Mouse (Mus musculus) heart, embryonic 11.5 days (tissue): ENCODE results near the gene Slc1a5. TPM values are rescaled to one million over a fixed set of nuclear protein-coding genes. Genes with fewer than 3 reads are reported as not detected.

ENCODE experiments used
- ATAC-seq: fragments of 200-750 bp; cut with Nextera tagmentation; replicated peaks from 2 replicates; pipeline ENCODE4 v1.8.0; 2017; ENCODE audit warnings: moderate library complexity; ENCODE audit not compliant: insufficient number of reproducible peaks, low FRiP score, low TSS enrichment
- H3K27ac ChIP-seq: fragments of 300-500 bp; sonication (generic); 2 replicates; pipeline ENCODE4 v1.5.1; 2014; ENCODE audit warnings: mild to moderate bottlenecking, low read depth, low read length
- H3K27me3 ChIP-seq: fragments of 300-500 bp; sonication (generic); 2 replicates; pipeline ENCODE4 v1.6.1; 2014; ENCODE audit warnings: mild to moderate bottlenecking, low read length, mixed read lengths; ENCODE audit not compliant: control insufficient read depth, insufficient read depth
- H3K36me3 ChIP-seq: fragments of 300-500 bp; sonication (generic); 2 replicates; pipeline ENCODE4 v1.6.1; 2014; ENCODE audit warnings: mild to moderate bottlenecking, low read length, moderate library complexity, mixed read lengths; ENCODE audit not compliant: control insufficient read depth, insufficient read depth
- H3K4me1 ChIP-seq: fragments of 300-500 bp; sonication (generic); 2 replicates; pipeline ENCODE4 v1.6.1; 2014; ENCODE audit warnings: low read length; ENCODE audit not compliant: control insufficient read depth, insufficient read depth
- H3K4me2 ChIP-seq: fragments of 300-500 bp; sonication (generic); 2 replicates; pipeline ENCODE4 v1.6.1; 2014; ENCODE audit warnings: mild to moderate bottlenecking, moderate library complexity
- H3K4me3 ChIP-seq: fragments of 300-500 bp; sonication (generic); 2 replicates; pipeline ENCODE4 v1.5.1; 2014; ENCODE audit warnings: low read depth, low read length
- H3K9ac ChIP-seq: fragments of 300-500 bp; sonication (generic); 2 replicates; pipeline ENCODE4 v1.6.1; 2014; ENCODE audit warnings: mild to moderate bottlenecking, low read depth, low read length, moderate library complexity
- H3K9me3 ChIP-seq: fragments of 300-500 bp; sonication (generic); replicated peaks from 2 replicates; pipeline ENCODE4 v1.6.1; 2016; ENCODE audit warnings: low read length; ENCODE audit not compliant: control insufficient read depth
- WGBS: fragments of 180-500 bp; shearing (Covaris S2); extraction: QIAGEN DNeasy Blood & Tissue Kit; methylation state at CpG from one replicate; pipeline ENCODE4 v1.1.7; 2014; ENCODE audit not compliant: insufficient replicate concordance; 5-methylcytosine and 5-hydroxymethylcytosine counted together
- polyA plus RNA-seq: library from polyadenylated mRNA; unstranded; fragments of >200 nt; fragmentation: Nextera tagmentation; extraction: Ambion mirVana; gene quantifications from 2 replicates; pipeline ENCODE4 v1.2.1, GENCODE M21; 2014

The Slc1a5 gene
- polyA plus RNA-seq, 1 experiment from 2014 or later = 30.1 TPM

DNA sequence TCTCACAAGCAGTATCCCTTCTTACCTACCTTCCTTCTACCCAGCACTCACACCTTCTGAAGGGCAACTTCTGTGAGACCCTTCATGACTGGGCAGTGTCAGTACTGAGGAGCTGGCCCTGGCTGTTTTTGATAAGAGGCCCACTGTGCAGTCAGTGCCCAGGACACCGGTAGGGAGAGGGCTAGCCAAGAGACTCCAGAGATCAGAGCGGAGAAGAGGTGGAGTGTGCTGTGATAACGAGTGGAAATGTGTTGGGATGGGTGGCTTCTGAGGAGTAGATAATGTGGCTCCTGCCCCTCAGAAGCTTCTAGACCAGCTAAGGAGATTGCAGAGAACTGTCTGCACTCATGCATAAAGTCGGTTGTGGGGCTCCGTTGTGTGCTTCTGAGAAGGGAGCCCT, 38.7 kb downstream of the Slc1a5 start:
- peak; percentile 13; the same call in 1 of the 2 replicates for ATAC-seq
- Histone ChIP-seq H3K9me3 (no peaks in the 10 kb centered on the region), H3K4me3 (no peak overlapping the region), H3K4me1 (peaks cover 68% of the 10 kb centered on the region), H3K27ac (no peak overlapping the region), H3K27me3 (no peaks in the 10 kb centered on the region), H3K9ac (peak overlapping the region; percentile 31; the same call in 1 of the 2 replicates), H3K36me3 (peaks cover 6% of the 10 kb centered on the region), H3K4me2 (peak overlapping the region; percentile 38)
- 42% methylated on average over 5 of the region's 5 CpGs for WGBS

- WGBS = 66% methylated on average over 5 of the region's 5 CpGs
- Histone ChIP-seq H3K9ac (peak overlapping the region; percentile 31), H3K27ac (0 out of 2 replicates have a peak overlapping the region, but pooled peaks have one; percentile 10), H3K9me3 (no peaks in the 10 kb centered on the region), H3K4me3 (no peak overlapping the region), H3K4me2 (peak overlapping the region; percentile 38), H3K27me3 (no peaks in the 10 kb centered on the region), H3K4me1 (peaks cover 68% of the 10 kb centered on the region), H3K36me3 (peaks cover 10% of the 10 kb centered on the region)
- ATAC-seq = no peak
Measured at GRCm38 (mm10) chr7:16820271-16820763, 39.2 kb downstream of the Slc1a5 start.

DNA sequence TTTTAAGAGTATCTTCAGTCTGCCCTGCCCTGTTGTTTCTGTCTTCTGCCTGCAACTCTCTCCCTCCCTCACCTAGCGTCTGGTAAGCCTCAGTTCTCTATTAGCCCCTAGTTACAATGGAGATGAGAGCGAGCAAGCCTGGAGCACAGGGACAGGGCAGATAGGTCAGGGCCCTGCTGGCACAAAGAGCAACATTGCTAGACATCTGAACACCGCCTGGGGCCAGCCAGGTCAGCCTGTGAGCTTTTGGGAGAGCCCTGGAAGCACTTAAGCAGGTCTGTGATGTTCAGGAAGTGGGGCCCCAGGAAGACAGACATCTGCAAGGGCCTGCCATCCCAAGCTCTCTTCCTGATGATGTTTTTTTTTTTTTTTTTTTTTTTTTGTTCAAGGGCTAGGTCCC, 40.0 kb downstream of the Slc1a5 start:
- Histone ChIP-seq H3K27me3 (no peaks in the 10 kb centered on the region), H3K27ac (no peak overlapping the region), H3K4me2 (peak overlapping the region; percentile 29), H3K9ac (peak overlapping the region; percentile 46; the same call in 1 of the 2 replicates), H3K36me3 (peaks cover 10% of the 10 kb centered on the region), H3K9me3 (no peaks in the 10 kb centered on the region), H3K4me3 (no peak overlapping the region), H3K4me1 (peaks cover 64% of the 10 kb centered on the region)
- ATAC-seq = no peak
- WGBS = 37% methylated on average over 3 of the region's 3 CpGs

GRCm38 (mm10) chr7:16821669-16822101, 40.5 kb downstream of the Slc1a5 start:
- 71% methylated on average over 4 of the region's 4 CpGs for WGBS

GRCm38 (mm10) chr7:16823734-16824133, 42.6 kb downstream of the Slc1a5 start:
- no peak overlapping the region for H3K9ac ChIP-seq
- H3K4me2 ChIP-seq = no peak overlapping the region
- WGBS = 45% methylated on average over 5 of the region's 5 CpGs
- H3K27ac ChIP-seq = 0 out of 2 replicates have a peak overlapping the region, but pooled peaks have one; percentile 16
- no peaks in the 10 kb centered on the region for H3K27me3 ChIP-seq
- peaks cover 19% of the 10 kb centered on the region for H3K36me3 ChIP-seq
- peaks cover 54% of the 10 kb centered on the region for H3K4me1 ChIP-seq
- H3K9me3 ChIP-seq = no peaks in the 10 kb centered on the region
- ATAC-seq = no peak
- no peak overlapping the region for H3K4me3 ChIP-seq

More at GRCm38 (mm10) chr7:16821669-16822101, 40.5 kb downstream of the Slc1a5 start:
- no peaks in the 10 kb centered on the region for H3K27me3 ChIP-seq
- peaks cover 15% of the 10 kb centered on the region for H3K36me3 ChIP-seq
- H3K4me3 ChIP-seq = no peak overlapping the region
- no peak overlapping the region for H3K27ac ChIP-seq
- peak overlapping the region; percentile 28; the same call in 1 of the 2 replicates for H3K9ac ChIP-seq
- no peak for ATAC-seq
- H3K4me2 ChIP-seq = no peak overlapping the region
- peaks cover 70% of the 10 kb centered on the region for H3K4me1 ChIP-seq
- H3K9me3 ChIP-seq = no peaks in the 10 kb centered on the region

DNA sequence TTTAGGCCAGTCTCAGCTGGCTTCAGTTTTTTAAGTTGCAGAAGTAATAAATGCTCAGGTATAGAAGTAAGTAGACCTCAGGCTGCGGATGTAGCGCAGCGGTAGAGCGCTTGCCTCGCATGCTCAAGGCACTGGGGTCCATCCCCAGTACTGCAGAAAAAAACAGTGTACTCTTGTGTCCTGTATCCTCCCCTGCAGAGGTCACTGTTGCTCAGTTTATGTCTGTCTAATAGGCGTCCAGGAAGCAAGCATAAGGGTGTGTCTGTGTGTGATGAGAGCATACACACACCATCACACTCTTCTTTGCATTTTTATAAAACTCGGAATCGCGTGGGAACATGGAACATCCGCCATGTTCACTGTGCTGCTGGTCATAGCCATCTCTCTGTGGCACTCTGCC, 44.6 kb downstream of the Slc1a5 start:
- H3K27ac ChIP-seq = no peak overlapping the region
- no peak overlapping the region for H3K4me2 ChIP-seq
- 83% methylated on average over 10 of the region's 10 CpGs for WGBS
- peaks cover 35% of the 10 kb centered on the region for H3K4me1 ChIP-seq
- H3K9me3 ChIP-seq = no peaks in the 10 kb centered on the region
- H3K27me3 ChIP-seq = no peaks in the 10 kb centered on the region
- no peak overlapping the region for H3K9ac ChIP-seq
- peaks cover 34% of the 10 kb centered on the region for H3K36me3 ChIP-seq
- ATAC-seq = no peak
- no peak overlapping the region for H3K4me3 ChIP-seq

DNA sequence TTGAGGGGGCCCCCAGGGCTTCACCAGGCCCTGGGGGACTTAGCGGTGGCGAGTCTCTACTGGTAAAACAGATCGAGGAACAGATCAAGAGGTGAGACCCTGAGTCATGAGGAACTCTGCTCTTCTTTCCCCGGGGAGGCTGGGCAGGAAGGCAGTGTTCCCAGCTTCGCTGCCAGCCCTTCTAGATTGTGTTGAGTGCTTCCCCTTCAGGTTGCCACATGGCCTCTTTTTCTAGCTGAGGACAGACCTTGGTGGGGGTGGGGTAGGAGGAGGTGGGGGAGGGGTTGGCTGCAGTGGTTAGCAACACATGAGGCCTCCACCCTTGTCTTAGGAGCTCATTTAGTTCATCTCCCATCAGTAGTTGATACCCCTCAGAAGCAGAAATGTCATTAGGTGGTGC, 45.4 kb downstream of the Slc1a5 start:
- H3K9ac ChIP-seq = no peak overlapping the region
- no peak overlapping the region for H3K4me3 ChIP-seq
- 66% methylated on average over 5 of the region's 5 CpGs for WGBS
- H3K4me2 ChIP-seq = no peak overlapping the region
- ATAC-seq = no peak
- peaks cover 38% of the 10 kb centered on the region for H3K36me3 ChIP-seq
- no peaks in the 10 kb centered on the region for H3K27me3 ChIP-seq
- H3K27ac ChIP-seq = no peak overlapping the region
- H3K9me3 ChIP-seq = no peaks in the 10 kb centered on the region
- peaks cover 27% of the 10 kb centered on the region for H3K4me1 ChIP-seq

- Histone ChIP-seq H3K27me3 (no peaks in the 10 kb centered on the region), H3K9me3 (no peaks in the 10 kb centered on the region), H3K36me3 (peaks cover 41% of the 10 kb centered on the region), H3K27ac (no peak overlapping the region), H3K4me3 (no peak overlapping the region), H3K9ac (0 out of 2 replicates have a peak overlapping the region, but pooled peaks have one; percentile 22), H3K4me2 (no peak overlapping the region), H3K4me1 (peaks cover 22% of the 10 kb centered on the region)
- no peak for ATAC-seq
- 74% methylated on average over 4 of the region's 4 CpGs for WGBS
Measured at GRCm38 (mm10) chr7:16827274-16827673, 46.1 kb downstream of the Slc1a5 start.

GRCm38 (mm10) chr7:16830449-16830848, 49.3 kb downstream of the Slc1a5 start:
- no peaks in the 10 kb centered on the region for H3K27me3 ChIP-seq
- WGBS = 83% methylated on average over 9 of the region's 9 CpGs

More at GRCm38 (mm10) chr7:16830449-16830848, 49.3 kb downstream of the Slc1a5 start:
- no peak overlapping the region for H3K9ac ChIP-seq
- ATAC-seq = no peak
- H3K27ac ChIP-seq = no peak overlapping the region
- H3K36me3 ChIP-seq = peaks cover 56% of the 10 kb centered on the region
- H3K9me3 ChIP-seq = no peaks in the 10 kb centered on the region
- no peak overlapping the region for H3K4me3 ChIP-seq
- H3K4me2 ChIP-seq = no peak overlapping the region
- H3K4me1 ChIP-seq = peaks cover 6% of the 10 kb centered on the region
